Mouse (Mus musculus) small intestine, adult 2 months (tissue): ENCODE measurements around the gene Anxa11.
A peak's percentile ranks its signal among the peaks of the same experiment; 100 is the strongest.

ENCODE experiments used
- CTCF ChIP-seq: fragments of 200-500 bp; IDR thresholded peaks from 2 replicates; pipeline ENCODE4 v1.5.1; 2012; ENCODE audit warnings: low read depth, mild to moderate bottlenecking, control low read depth, inconsistent platforms, low read length, moderate library complexity, mixed read lengths; ENCODE audit not compliant: insufficient replicate concordance, insufficient read length; ENCODE audit errors: extremely low read depth
- POLR2A ChIP-seq: fragments of 200-500 bp; IDR thresholded peaks from 2 replicates; pipeline ENCODE4 v1.6.1; 2012; ENCODE audit warnings: low read depth, mild to moderate bottlenecking, control low read depth, inconsistent platforms, low read length, moderate library complexity

DNA sequence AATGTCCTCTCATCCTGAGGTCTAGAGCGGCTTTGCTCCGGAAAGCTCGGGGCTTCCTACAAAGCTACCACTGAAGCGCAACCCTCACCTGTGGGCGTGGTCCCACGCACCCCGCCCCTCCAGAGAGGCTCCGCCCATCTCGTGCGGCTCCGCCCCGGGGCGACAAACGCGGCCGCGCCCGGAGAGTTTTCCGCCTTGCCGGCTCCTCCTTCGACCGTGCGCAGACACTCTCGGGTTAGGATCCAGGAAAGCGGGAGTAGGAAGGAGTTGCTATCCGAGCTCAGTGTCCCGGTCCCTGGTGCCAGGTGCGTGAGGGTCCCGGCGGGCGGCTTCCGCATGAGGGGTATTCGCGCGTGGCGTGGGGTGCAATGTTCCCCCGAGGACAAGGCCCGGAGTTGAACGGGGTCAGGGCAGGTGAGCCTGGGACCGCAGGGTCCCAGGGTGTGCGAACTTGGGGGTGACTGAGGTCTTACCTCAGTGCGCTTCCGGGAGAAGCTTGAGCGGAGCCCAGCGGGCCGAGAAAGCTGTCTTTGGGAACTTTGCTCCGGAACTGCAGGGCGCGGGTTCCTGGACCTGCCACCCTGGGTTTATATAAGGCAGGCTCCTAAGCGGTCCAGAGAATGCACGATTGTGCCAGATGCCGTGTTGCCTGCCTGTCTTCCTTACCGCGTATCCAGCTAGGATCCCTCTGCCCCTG, at the start of gene Anxa11:
- TF ChIP-seq POLR2A (peak; percentile 94), CTCF (no peak)
